Mouse (Mus musculus): Measurements from ENCODE around the gene Arid1a.

The Arid1a gene

GRCm38 (mm10) chr4:133756514-133757268, at the start of gene Arid1a:
Gene Arid1a, minus strand, starts transcription at chr4:133756769.
- peak; percentile 93 to 95 for DNase-seq (ENCODE audit: low spot score in 2 of 2)

- DNase-seq (ENCODE audit: low spot score in 2 of 2) = no peak
Observed at GRCm38 (mm10) chr4:133804401-133805263, 48.1 kb upstream of the Arid1a start.

- DNase-seq (ENCODE audit: low spot score in 2 of 2) = no peak
Observed at GRCm38 (mm10) chr4:133800589-133800988, 44.0 kb upstream of the Arid1a start.

- DNase-seq (ENCODE audit: low spot score in 2 of 2) = no peak
Observed at GRCm38 (mm10) chr4:133793269-133793668, 36.7 kb upstream of the Arid1a start.

DNA sequence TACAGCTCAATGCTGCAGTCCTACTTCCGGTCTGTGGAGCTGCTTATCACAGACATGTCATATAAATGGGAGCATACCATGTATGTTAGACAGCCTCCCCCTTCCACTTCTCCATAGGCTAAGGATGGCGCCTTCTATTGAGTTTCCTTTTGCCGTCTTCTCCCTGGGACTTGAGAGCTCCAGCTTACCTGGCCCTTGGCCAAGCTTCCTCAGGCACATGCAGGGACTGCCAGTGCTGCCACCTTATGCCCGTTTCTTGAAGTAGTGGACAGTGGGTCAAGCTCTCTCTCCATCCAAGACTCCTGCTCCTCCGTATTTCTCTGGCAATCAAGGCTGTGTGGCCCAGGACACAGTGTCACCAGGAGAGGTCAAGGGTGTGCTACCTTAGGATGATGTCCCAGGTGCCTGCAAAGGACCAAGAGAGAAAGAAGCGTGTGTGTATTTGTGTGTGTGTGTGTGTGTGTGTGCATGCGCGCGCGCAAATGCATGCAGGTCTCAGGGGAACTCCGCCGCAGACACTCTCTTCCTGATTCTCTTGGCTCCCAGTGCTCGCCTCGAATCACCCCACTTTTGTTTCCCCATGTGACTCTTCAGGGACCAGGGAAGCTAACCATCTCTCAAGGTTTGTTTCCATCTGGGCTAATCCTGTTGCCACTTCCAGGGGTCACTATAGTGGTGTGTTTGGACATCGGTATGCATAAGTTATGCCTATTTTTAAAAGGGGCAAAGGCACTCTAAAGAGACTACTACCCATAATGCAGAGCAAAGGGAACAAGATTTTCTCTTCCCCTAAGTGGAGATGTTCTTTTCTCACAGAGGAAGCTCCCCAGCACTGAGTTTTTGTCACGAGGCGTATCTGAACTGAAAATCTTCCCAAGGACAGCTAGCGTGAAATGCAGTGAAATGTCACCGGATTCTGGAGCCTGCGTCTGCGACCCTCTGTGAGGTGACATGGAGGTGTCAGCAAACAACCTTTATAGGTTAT, 18.3 kb upstream of the Arid1a start:
- DNase-seq (ENCODE audit: low spot score in 2 of 2) = peak; percentile 55 to 81

DNA sequence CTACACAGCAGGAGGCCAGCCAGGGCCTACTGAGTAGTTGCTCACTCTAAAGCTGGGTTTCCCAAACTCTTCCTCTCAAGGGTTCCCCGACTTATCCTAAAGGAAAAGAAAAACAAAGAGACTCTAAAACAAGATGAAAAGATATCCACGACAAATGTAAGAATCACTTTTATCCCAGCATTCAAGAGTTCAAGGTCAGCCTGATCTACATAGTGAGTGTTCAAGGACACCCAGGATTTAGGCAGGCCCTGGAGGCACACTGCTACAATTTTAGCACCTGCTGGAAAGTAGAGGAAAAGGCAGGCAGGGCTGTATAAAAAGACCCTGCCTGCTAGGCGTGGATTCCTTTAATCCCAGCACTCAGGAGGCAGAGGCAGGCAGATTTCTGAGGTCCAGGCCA, 12.6 kb upstream of the Arid1a start:
- no peak for DNase-seq (ENCODE audit: low spot score in 2 of 2)

DNA sequence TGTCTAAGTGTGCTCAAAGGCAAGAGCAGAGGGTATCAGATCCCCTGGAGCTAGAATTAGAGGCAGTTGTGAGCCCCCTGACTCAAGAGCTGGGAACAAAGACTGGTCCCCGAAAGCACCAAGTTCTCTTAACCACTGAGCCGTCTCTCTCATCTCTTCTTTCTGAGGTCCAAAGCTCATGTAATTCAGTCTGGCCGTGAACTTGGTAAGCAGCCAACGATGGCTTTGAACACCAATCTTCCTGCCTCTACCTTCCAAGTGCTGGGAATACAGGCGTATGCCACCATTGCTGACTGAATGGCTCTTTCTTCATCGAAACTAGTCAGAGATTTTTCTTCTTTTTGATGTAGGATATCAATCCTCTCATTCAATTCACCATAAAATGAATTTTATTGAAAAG, 6.5 kb upstream of the Arid1a start:
- DNase-seq (ENCODE audit: low spot score in 2 of 2) = no peak

GRCm38 (mm10) chr4:133759659-133760058, 3.1 kb upstream of the Arid1a start:
- DNase-seq (ENCODE audit: low spot score in 2 of 2) = no peak

DNA sequence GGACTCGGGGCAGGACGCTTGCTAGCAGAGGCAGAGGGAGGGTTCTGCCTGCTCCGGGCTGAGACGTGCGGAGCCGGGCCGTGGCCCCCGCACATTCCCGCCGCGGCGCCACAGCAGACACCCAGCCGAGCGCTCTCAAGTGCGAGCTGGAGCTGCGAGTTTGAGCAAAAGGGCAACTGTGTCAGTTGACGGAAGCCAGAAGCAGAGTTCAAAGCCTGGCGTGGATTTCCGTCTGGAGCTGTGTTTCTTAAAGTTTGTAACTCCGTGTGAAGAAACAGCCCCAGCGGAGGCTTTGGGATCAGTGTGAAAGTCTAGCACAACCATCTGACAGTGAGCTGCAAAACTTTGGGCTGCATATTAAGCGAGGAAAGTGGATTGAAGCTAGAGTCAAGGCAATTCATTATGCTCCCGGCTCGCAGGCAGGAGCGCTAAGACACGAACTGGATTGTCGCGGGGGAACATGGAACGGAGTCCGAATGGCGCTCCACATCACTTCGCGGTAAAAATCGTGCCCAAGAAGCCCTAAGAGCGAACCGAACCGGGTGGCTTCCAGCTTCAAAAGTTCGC, 783 bp upstream of the Arid1a start:
- peak; percentile 84 for DNase-seq (ENCODE audit: low spot score in 2 of 2)

- no peak for DNase-seq (ENCODE audit: low spot score in 2 of 2)
Observed at GRCm38 (mm10) chr4:133755861-133756371, 653 bp downstream of the Arid1a start.

- no peak for DNase-seq (ENCODE audit: low spot score in 2 of 2)
Observed at GRCm38 (mm10) chr4:133754871-133755765, 1.5 kb downstream of the Arid1a start.

DNA sequence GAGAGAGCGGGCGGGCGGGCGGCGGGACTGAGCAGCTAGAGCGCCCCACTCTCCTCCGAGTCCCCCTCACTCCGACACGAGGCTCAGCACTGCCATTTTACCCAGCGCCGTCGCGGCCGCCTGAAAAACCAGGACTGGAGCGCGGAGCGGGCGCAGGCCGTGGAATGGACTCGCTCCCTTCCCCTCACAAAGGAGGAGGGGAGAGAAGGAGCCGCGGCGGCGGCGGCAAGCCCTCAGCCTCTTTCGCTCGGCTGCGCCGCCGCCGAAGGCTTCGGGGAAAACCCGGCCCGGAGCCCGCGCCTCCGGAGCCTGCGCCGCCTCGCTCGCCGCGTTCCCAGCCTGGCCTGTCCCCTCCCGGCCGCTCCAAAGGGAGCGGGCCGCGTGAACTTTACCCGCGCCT, 2.3 kb downstream of the Arid1a start:
- peak; percentile 97 to 98 for DNase-seq (ENCODE audit: low spot score in 2 of 2)

- peak; percentile 67 to 70 for DNase-seq (ENCODE audit: low spot score in 2 of 2)
Observed at GRCm38 (mm10) chr4:133753375-133754190, 3.0 kb downstream of the Arid1a start.

GRCm38 (mm10) chr4:133752449-133753374, 3.9 kb downstream of the Arid1a start:
- DNase-seq (ENCODE audit: low spot score in 2 of 2) = peak in 1 of 2 experiments; percentile 46

- DNase-seq (ENCODE audit: low spot score in 2 of 2) = no peak
Observed at GRCm38 (mm10) chr4:133751521-133752448, 4.8 kb downstream of the Arid1a start.

- DNase-seq (ENCODE audit: low spot score in 2 of 2) = no peak
Observed at GRCm38 (mm10) chr4:133750184-133750775, 6.3 kb downstream of the Arid1a start.

GRCm38 (mm10) chr4:133735282-133735681, 21.3 kb downstream of the Arid1a start:
- no peak for DNase-seq (ENCODE audit: low spot score in 2 of 2)
